Mouse (Mus musculus): ENCODE measurements around the gene Msn. TPM values are rescaled to one million over a fixed set of nuclear protein-coding genes. Genes with fewer than 3 reads are reported as not detected.

Msn gene
- polyA plus RNA-seq, 1 experiment from 2014 or later, result 82.3 TPM

DNA sequence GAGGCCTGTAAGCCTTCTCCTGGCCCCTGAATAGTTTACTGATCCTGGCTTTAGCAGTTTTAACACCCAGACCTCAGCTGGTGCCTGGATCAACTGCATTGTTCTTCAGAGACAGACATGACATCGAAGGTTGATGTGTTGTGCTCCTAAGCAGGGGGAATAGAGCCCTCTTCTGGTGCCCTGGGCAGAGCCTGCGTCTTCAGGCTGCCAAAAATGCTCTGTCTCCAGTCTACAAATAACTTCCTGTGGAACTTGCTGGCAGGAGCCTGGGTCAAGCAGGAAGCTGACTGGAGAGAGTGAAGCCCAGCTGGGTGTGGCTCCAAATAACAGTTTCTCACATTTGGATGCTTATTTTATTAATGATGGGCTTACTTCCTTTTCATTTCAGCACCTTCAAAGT lies 37.4 kb downstream of the Msn start:
- Histone ChIP-seq H3K4me3 (ENCODE audit: low read depth, low read length) (no peak overlapping the region), H3K4me1 (ENCODE audit: control insufficient read depth, insufficient read depth, low read length) (no peaks in the 10 kb centered on the region), H3K27me3 (ENCODE audit: control insufficient read depth, insufficient read depth, low read length) (no peaks in the 10 kb centered on the region), H3K27ac (replicated peaks; ENCODE audit: low read depth, low read length) (no peak overlapping the region), H3K9ac (ENCODE audit: low read length) (no peak overlapping the region), H3K36me3 (ENCODE audit: control insufficient read depth, insufficient read depth, low read length) (no peaks in the 10 kb centered on the region), H3K4me2 (ENCODE audit: low read depth, severe bottlenecking) (no peak overlapping the region), H3K9me3 (ENCODE audit: control insufficient read depth, low read length) (no peaks in the 10 kb centered on the region)
- WGBS, result 70% methylated on average over 2 of the region's 2 CpGs
- no peak for DNase-seq (ENCODE audit: low spot score)
- no peak for ATAC-seq (ENCODE audit: insufficient number of reproducible peaks, low FRiP score, low TSS enrichment, low read depth)

GRCm38 (mm10) chrX:96134243-96134661 lies 38.4 kb downstream of the Msn start:
- Histone ChIP-seq H3K4me1 (ENCODE audit: control insufficient read depth, insufficient read depth, low read length) (no peaks in the 10 kb centered on the region), H3K4me2 (ENCODE audit: low read depth, severe bottlenecking) (no peak overlapping the region)
- DNase-seq (ENCODE audit: low spot score), result no peak

DNA sequence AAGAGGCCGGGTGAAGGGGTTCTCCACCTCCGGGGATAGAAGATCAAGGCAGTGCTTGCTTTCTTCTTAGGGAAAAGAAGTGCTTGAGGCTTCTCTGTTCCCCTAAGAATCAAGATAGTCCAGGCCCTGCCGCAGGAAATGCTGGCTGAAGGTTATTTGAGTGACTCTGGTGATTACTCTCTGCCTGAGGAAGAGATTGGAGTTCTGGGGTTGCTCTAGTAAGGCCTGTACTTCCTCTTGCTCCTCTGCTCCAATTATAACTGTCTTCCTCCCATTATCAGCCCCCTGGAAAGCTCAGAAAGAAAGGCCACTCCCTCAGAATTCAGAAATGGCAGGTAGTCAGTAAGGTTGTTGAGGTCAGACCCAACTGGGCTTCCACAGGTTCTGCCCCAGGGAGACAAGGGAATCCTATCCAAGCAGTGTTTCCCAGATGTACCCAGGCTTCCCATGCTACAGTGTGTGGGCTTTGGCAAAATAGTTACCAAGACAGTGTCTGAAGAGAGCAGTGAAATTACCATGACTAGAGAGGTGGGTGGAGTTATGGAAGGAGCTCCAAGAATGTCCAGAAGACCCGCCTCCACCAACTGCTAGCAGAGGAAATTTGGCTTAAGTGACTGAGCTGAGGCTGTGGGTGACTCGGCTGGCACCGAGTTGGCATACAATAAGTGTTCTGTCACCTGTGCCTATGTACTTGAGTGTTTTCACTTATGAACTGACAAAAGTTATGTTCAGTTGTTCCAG lies 39.2 kb downstream of the Msn start:
- DNase-seq (ENCODE audit: low spot score) (no peak), ATAC-seq (ENCODE audit: insufficient number of reproducible peaks, low FRiP score, low TSS enrichment, low read depth) (no peak)
- no peaks in the 10 kb centered on the region for H3K4me1 ChIP-seq (ENCODE audit: control insufficient read depth, insufficient read depth, low read length)
- no peaks in the 10 kb centered on the region for H3K9me3 ChIP-seq (ENCODE audit: control insufficient read depth, low read length)
- H3K36me3 ChIP-seq (ENCODE audit: control insufficient read depth, insufficient read depth, low read length), result no peaks in the 10 kb centered on the region
- no peak overlapping the region for H3K4me2 ChIP-seq (ENCODE audit: low read depth, severe bottlenecking)
- H3K9ac ChIP-seq (ENCODE audit: low read length), result no peak overlapping the region
- H3K27me3 ChIP-seq (ENCODE audit: control insufficient read depth, insufficient read depth, low read length), result no peaks in the 10 kb centered on the region
- no peak overlapping the region for H3K27ac ChIP-seq (replicated peaks; ENCODE audit: low read depth, low read length)
- H3K4me3 ChIP-seq (ENCODE audit: low read depth, low read length), result no peak overlapping the region
- 70% methylated on average over 6 of the region's 6 CpGs for WGBS

More at GRCm38 (mm10) chrX:96134243-96134661, 38.4 kb downstream of the Msn start:
- H3K27me3 ChIP-seq (ENCODE audit: control insufficient read depth, insufficient read depth, low read length), result no peaks in the 10 kb centered on the region
- H3K9ac ChIP-seq (ENCODE audit: low read length), result no peak overlapping the region
- ATAC-seq (ENCODE audit: insufficient number of reproducible peaks, low FRiP score, low TSS enrichment, low read depth), result no peak
- H3K36me3 ChIP-seq (ENCODE audit: control insufficient read depth, insufficient read depth, low read length), result no peaks in the 10 kb centered on the region
- no peaks in the 10 kb centered on the region for H3K9me3 ChIP-seq (ENCODE audit: control insufficient read depth, low read length)
- 78% methylated on average over 5 of the region's 5 CpGs for WGBS
- H3K27ac ChIP-seq (replicated peaks; ENCODE audit: low read depth, low read length), result no peak overlapping the region
- H3K4me3 ChIP-seq (ENCODE audit: low read depth, low read length), result no peak overlapping the region

GRCm38 (mm10) chrX:96135581-96135980 lies 39.7 kb downstream of the Msn start:
- ATAC-seq (ENCODE audit: insufficient number of reproducible peaks, low FRiP score, low TSS enrichment, low read depth) (no peak), DNase-seq (ENCODE audit: low spot score) (no peak)
- no peak overlapping the region for H3K9ac ChIP-seq (ENCODE audit: low read length)
- H3K4me3 ChIP-seq (ENCODE audit: low read depth, low read length), result no peak overlapping the region
- no peak overlapping the region for H3K4me2 ChIP-seq (ENCODE audit: low read depth, severe bottlenecking)
- H3K27me3 ChIP-seq (ENCODE audit: control insufficient read depth, insufficient read depth, low read length), result no peaks in the 10 kb centered on the region
- no peaks in the 10 kb centered on the region for H3K4me1 ChIP-seq (ENCODE audit: control insufficient read depth, insufficient read depth, low read length)
- WGBS, result 90% methylated on average over 4 of the region's 4 CpGs
- H3K27ac ChIP-seq (replicated peaks; ENCODE audit: low read depth, low read length), result no peak overlapping the region
- no peaks in the 10 kb centered on the region for H3K9me3 ChIP-seq (ENCODE audit: control insufficient read depth, low read length)
- H3K36me3 ChIP-seq (ENCODE audit: control insufficient read depth, insufficient read depth, low read length), result no peaks in the 10 kb centered on the region

DNA sequence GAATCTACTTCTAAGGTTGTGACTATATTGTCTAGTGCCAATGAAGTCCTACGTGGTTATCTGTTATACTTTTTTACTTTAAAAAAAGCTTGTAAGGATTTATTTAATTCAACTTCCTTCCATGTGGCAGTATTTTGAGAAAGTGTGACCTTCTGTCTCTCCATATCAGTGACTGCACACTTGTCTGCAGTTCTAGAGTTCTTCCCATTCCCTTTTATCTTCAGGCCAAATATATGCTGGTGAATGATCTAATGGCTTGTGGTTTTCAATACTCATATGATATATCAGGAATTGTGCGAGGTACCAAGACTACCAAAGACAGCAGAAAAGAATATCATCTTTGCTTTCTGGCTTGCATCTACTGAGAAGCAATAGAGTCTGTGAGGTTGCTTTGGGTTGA lies 43.4 kb downstream of the Msn start:
- Histone ChIP-seq H3K36me3 (ENCODE audit: control insufficient read depth, insufficient read depth, low read length) (no peaks in the 10 kb centered on the region), H3K9ac (ENCODE audit: low read length) (no peak overlapping the region), H3K9me3 (ENCODE audit: control insufficient read depth, low read length) (no peaks in the 10 kb centered on the region), H3K27ac (replicated peaks; ENCODE audit: low read depth, low read length) (no peak overlapping the region), H3K27me3 (ENCODE audit: control insufficient read depth, insufficient read depth, low read length) (no peaks in the 10 kb centered on the region), H3K4me3 (ENCODE audit: low read depth, low read length) (no peak overlapping the region), H3K4me1 (ENCODE audit: control insufficient read depth, insufficient read depth, low read length) (no peaks in the 10 kb centered on the region), H3K4me2 (ENCODE audit: low read depth, severe bottlenecking) (no peak overlapping the region)
- WGBS, result 87% methylated on average over 2 of the region's 2 CpGs
- ATAC-seq (ENCODE audit: insufficient number of reproducible peaks, low FRiP score, low TSS enrichment, low read depth) (no peak), DNase-seq (ENCODE audit: low spot score) (no peak)

DNA sequence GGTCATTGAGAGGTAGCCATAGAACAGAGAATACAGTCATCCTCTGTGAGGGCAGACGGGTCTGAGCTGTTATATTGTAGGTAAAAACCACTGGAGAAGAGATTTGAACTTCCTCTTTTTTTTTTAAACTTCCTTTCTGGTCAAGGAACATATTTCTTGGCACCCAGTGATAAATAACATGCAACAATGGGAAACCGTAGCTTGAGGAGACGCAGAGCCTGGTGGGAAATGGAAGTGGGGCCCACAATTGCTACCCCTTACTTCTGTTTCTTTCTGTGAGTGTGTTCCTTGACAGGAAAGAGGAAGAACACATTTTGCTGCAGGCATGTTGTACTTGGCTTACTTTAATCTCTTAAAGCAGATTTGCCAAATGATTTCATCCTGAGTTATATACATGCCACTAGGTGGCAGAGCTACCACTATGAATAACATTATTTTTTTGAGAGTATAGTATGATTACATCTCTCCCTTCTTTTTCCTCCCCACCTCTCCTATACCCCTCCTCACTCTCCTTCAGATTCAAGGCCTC lies 49.2 kb downstream of the Msn start:
- no peak overlapping the region for H3K4me2 ChIP-seq (ENCODE audit: low read depth, severe bottlenecking)
- no peaks in the 10 kb centered on the region for H3K36me3 ChIP-seq (ENCODE audit: control insufficient read depth, insufficient read depth, low read length)
- no peak overlapping the region for H3K4me3 ChIP-seq (ENCODE audit: low read depth, low read length)
- no peaks in the 10 kb centered on the region for H3K27me3 ChIP-seq (ENCODE audit: control insufficient read depth, insufficient read depth, low read length)
- no peak for DNase-seq (ENCODE audit: low spot score)
- H3K4me1 ChIP-seq (ENCODE audit: control insufficient read depth, insufficient read depth, low read length), result no peaks in the 10 kb centered on the region
- no peak for ATAC-seq (ENCODE audit: insufficient number of reproducible peaks, low FRiP score, low TSS enrichment, low read depth)
- 79% methylated on average over 3 of the region's 3 CpGs for WGBS
- no peaks in the 10 kb centered on the region for H3K9me3 ChIP-seq (ENCODE audit: control insufficient read depth, low read length)
- no peak overlapping the region for H3K9ac ChIP-seq (ENCODE audit: low read length)
- no peak overlapping the region for H3K27ac ChIP-seq (replicated peaks; ENCODE audit: low read depth, low read length)

- Histone ChIP-seq H3K4me1 (ENCODE audit: control insufficient read depth, insufficient read depth, low read length) (no peaks in the 10 kb centered on the region), H3K9me3 (ENCODE audit: control insufficient read depth, low read length) (no peaks in the 10 kb centered on the region), H3K9ac (ENCODE audit: low read length) (no peak overlapping the region), H3K36me3 (ENCODE audit: control insufficient read depth, insufficient read depth, low read length) (no peaks in the 10 kb centered on the region), H3K27ac (replicated peaks; ENCODE audit: low read depth, low read length) (no peak overlapping the region), H3K4me2 (ENCODE audit: low read depth, severe bottlenecking) (no peak overlapping the region), H3K4me3 (ENCODE audit: low read depth, low read length) (no peak overlapping the region), H3K27me3 (ENCODE audit: control insufficient read depth, insufficient read depth, low read length) (no peaks in the 10 kb centered on the region)
- 77% methylated on average over 2 of the region's 2 CpGs for WGBS
- ATAC-seq (ENCODE audit: insufficient number of reproducible peaks, low FRiP score, low TSS enrichment, low read depth) (no peak), DNase-seq (ENCODE audit: low spot score) (no peak)
These were observed 52.4 kb downstream of the Msn start for GRCm38 (mm10) chrX:96148217-96148616.

DNA sequence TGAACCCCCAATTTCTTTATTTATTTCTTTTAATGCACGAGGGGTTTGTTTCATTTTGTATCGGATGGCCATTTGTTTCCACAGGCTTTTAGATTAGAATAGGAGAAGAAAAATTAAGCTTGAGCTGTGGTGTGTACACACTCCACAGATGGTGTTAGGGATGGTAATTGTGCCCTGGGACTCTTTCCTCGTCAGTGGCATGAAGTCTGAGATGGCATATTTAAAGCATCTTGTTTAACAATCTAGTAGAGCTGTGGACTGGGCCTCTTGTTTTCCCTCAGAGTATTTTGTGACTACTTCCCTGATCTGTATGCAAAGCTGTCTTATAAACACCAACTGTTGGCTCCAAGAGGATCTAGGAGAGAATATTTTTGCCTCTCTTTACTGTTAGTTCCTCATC lies 57.5 kb downstream of the Msn start:
- Histone ChIP-seq H3K9ac (ENCODE audit: low read length) (no peak overlapping the region), H3K9me3 (ENCODE audit: control insufficient read depth, low read length) (no peaks in the 10 kb centered on the region), H3K4me3 (ENCODE audit: low read depth, low read length) (no peak overlapping the region), H3K4me1 (ENCODE audit: control insufficient read depth, insufficient read depth, low read length) (no peaks in the 10 kb centered on the region), H3K27ac (replicated peaks; ENCODE audit: low read depth, low read length) (no peak overlapping the region), H3K27me3 (ENCODE audit: control insufficient read depth, insufficient read depth, low read length) (no peaks in the 10 kb centered on the region), H3K36me3 (ENCODE audit: control insufficient read depth, insufficient read depth, low read length) (no peaks in the 10 kb centered on the region), H3K4me2 (ENCODE audit: low read depth, severe bottlenecking) (no peak overlapping the region)
- WGBS, result 79% methylated on average over 3 of the region's 3 CpGs
- ATAC-seq (ENCODE audit: insufficient number of reproducible peaks, low FRiP score, low TSS enrichment, low read depth) (no peak), DNase-seq (ENCODE audit: low spot score) (no peak)

DNA sequence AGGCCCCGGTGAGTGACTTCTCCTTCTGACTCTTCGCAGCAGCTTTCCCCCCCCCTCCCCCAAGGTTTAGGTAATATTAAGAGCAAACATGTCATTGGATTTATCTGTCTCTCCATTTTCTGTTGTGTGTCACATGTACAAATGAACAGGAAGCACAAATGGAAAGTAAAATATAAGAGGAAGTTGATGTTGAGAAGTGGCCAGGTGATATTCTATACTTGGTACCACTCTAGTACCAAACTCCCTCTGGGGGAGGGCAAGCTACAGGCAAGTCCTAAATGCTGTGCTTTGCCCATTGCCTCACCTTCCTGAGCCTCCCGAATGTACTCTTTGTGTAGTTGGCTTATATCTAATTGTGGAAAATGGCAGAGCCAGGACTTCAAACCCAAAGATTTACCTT lies 62.1 kb downstream of the Msn start:
- DNase-seq (ENCODE audit: low spot score) (no peak), ATAC-seq (ENCODE audit: insufficient number of reproducible peaks, low FRiP score, low TSS enrichment, low read depth) (no peak)
- Histone ChIP-seq H3K4me3 (ENCODE audit: low read depth, low read length) (no peak overlapping the region), H3K27ac (replicated peaks; ENCODE audit: low read depth, low read length) (no peak overlapping the region), H3K4me1 (ENCODE audit: control insufficient read depth, insufficient read depth, low read length) (no peaks in the 10 kb centered on the region), H3K9ac (ENCODE audit: low read length) (no peak overlapping the region), H3K9me3 (ENCODE audit: control insufficient read depth, low read length) (no peaks in the 10 kb centered on the region), H3K4me2 (ENCODE audit: low read depth, severe bottlenecking) (no peak overlapping the region), H3K27me3 (ENCODE audit: control insufficient read depth, insufficient read depth, low read length) (no peaks in the 10 kb centered on the region), H3K36me3 (ENCODE audit: control insufficient read depth, insufficient read depth, low read length) (no peaks in the 10 kb centered on the region)
- 93% methylated on average over 3 of the region's 3 CpGs for WGBS

Data from limb, embryonic 11.5 days (tissue).